Mouse (Mus musculus) thymus, postnatal 4 days (tissue): ENCODE measurements around the gene Spata31d1a.

ENCODE experiments used
- DNase-seq: peaks from one replicate; pipeline ENCODE4 v3.0.0; 2021

Spata31d1a gene

DNA sequence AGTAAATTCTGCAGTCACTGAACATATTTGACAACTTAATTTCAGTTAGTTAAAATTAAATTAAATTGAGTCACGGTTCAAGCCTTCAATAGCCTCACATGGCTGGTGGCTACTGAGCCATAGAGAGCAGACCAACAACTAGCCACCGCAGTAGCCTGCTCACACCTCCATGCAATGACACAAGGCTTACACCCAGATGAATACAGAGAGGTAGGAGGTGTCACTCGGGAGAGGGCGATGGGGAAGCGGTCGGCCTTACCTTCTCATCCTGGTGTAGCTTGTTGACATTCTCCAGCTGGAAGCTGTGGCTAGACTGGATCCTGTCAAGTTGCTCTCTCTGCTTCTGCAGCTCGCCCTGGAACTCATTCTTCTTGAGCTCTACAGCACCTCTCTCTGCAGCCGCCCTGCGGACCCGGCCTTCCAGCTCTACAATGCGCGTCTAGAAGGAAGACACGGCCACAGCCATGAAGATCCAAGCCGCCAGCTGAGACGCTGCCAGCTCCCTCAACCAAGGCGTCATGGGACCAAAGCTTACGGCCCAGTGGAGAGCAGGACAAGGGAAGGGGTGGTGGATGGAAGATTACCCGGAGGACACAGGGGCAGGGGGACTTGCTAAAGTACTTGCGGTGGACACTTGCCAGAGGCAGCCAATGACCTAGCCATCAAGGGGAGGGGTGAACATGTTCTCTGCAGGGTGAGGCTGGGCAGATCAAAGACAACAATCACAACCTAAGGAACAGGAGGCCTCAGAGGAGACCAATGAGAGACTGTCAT, 46.0 kb downstream of the Spata31d1a start:
- DNase-seq = no peak

DNA sequence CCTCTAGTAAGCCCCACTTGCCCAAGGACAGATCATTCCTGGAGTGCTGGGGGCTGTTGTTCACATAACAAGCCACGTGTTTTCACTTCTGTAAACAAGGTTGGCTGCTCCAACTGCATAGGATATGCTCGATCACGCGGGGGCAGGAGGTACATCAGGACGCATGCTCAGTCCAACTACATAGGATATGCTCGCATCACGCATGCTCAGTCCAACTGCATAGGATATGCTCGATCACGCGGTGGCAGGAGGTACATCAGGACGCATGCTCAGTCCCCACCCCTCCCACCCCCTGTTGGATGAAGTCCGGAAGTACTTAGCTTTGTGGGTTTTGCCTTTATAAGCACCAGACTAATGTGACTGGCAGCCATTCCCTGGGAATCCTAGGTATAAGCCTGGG, 48.2 kb downstream of the Spata31d1a start:
- DNase-seq = no peak

- no peak for DNase-seq
Observed at GRCm38 (mm10) chr13:59661387-59661786, 48.7 kb downstream of the Spata31d1a start.

- DNase-seq = no peak
Observed at GRCm38 (mm10) chr13:59660371-59660770, 49.8 kb downstream of the Spata31d1a start.

- DNase-seq = no peak
Observed at GRCm38 (mm10) chr13:59657781-59658180, 52.3 kb downstream of the Spata31d1a start.

- DNase-seq = no peak
Observed at GRCm38 (mm10) chr13:59656975-59657388, 53.1 kb downstream of the Spata31d1a start.

DNA sequence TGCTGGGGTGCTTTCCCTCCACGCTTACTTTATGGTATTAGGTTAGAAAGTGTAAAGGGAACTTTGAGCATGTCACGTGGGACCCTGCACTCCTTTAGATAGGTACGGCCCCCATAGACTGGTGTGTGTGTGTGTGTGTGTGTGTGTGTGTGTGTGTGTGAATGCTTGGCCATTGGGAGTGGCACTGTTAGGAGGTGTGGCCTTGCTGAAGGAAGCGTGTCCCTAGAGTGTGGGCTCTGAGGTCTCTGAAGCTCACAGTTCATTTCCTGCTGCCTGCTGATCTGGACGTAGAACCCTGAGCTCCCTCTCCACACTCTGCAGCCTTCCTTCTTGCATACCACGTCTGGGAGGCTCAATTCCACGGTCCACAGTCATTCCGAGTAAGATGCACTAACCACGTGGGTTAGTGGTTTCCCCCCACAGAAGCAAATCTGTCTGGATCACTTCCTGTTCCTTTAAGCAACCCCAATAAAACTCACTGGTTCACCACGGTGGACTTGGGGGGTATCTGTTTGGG, 53.8 kb downstream of the Spata31d1a start:
- no peak for DNase-seq

GRCm38 (mm10) chr13:59655718-59656315, 54.3 kb downstream of the Spata31d1a start:
- no peak for DNase-seq

DNA sequence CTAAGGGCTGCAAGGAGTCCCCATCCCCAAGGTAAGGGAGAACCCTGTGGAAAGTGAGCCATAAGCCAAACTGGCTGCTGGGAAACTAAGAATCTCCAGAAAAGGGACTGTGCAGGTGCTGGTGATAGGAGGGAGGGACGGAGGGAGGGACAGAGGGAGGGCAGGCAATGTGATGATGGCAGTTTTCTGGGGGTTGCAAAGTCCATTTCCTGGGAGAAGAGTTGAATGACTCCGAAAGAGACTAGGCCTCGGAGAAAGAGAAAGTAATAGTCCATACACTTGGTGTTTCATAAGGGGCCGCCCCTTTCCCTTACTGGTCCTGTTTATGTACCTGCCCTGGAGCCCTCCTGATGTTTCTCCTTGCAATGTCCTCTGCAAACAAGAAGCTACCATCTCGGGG, 55.7 kb downstream of the Spata31d1a start:
- no peak for DNase-seq

DNA sequence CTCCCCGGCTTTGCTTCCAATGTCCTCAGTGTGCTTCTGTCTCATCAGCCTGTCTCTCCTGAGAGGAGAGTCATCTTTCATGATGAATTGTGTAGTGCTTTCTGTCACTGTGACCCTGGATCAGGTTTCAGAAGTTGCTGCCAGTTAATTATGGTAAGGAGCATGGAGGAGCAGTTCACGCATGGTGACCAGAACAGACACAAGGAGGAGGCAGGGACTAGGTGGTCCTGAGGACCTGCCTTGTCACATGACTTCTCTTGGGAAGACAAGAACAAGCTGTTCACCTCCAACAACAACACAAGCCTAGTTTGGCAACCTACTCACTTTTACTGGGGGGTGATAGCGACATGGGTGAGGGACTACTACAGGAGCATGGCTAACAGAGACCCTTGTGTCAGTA, 57.0 kb downstream of the Spata31d1a start:
- no peak for DNase-seq

GRCm38 (mm10) chr13:59652651-59653050, 57.5 kb downstream of the Spata31d1a start:
- DNase-seq = no peak
